9 mouse cellular contexts compared by ENCODE assay signal in genomic region chr13:63336335-63336734, GRCm38 (mm10).
DNase-seq lines count a peak whose midpoint lies in the region; ATAC-seq and TF ChIP-seq lines count a peak whose summit lies in the region.
"Had no signal": no experiment of that assay in that cellular context is flagged by ENCODE, and none has a peak within 500 bp of the region (broad histone marks: within the 10 kb centered on the region; RNA-seq: fewer than 3 reads in every experiment).

No protein-coding gene starts in this region.

- TF ChIP-seq CTCF in left cerebral cortex, adult 2 months (IDR thresholded peaks at IDR 0.05) = no peak
- no peak for TF ChIP-seq CTCF in olfactory bulb, adult 2 months (IDR thresholded peaks at IDR 0.05; ENCODE audit: insufficient read depth, low read depth, low read length)

- intact Hi-C loops in left cerebral cortex, adult 2 months (cut with DNase I) = loop anchor here (10.0 kb wide), 1 partner anchor 572 kb away; the partner anchor contains the start of gene Platr25

- DNase-seq in kidney, adult 9 months = no peak
- DNase-seq in forebrain, embryonic 11.5 days (ENCODE audit: low spot score) = no peak
- DNase-seq in left cerebral cortex, adult 2 months (ENCODE audit: extremely low spot score in 1 of 2, low spot score in 2 of 2) = peak in 1 of 2 experiments; percentile 64
- DNase-seq in adrenal gland, adult 18-20 months (ENCODE audit: low spot score in 2 of 2) = no peak
- no peak for DNase-seq in cerebellum, adult 9-10 months
- DNase-seq in kidney, postnatal 10 days = no peak

- H3K36me3 ChIP-seq in kidney, embryonic 16.5 days (ENCODE audit: insufficient read depth, low read length) = no peaks in the 10 kb centered on the region
- H3K36me3 ChIP-seq in forebrain, embryonic 11.5 days (ENCODE audit: control insufficient read depth, insufficient read depth, low read length) = no peaks in the 10 kb centered on the region

- whole genome bisulfite sequencing in kidney, embryonic 16.5 days = 59% methylated on average over 7 of the region's 7 CpGs
- WGBS in forebrain, embryonic 11.5 days = 24% methylated on average over 7 of the region's 7 CpGs
- 52% methylated on average over 7 of the region's 7 CpGs for WGBS in olfactory bulb, adult 2 months

- no peak for TF ChIP-seq POLR2A in olfactory bulb, adult 2 months (IDR thresholded peaks at IDR 0.05; ENCODE audit: insufficient read depth, low read depth, low read length)

- no peaks in the 10 kb centered on the region for H3K27me3 ChIP-seq in kidney, embryonic 16.5 days (ENCODE audit: insufficient read depth, low read length)
- no peaks in the 10 kb centered on the region; the same call in 1 of the 2 replicates for H3K27me3 ChIP-seq in forebrain, embryonic 11.5 days (ENCODE audit: control insufficient read depth, insufficient read depth, low read length)

- ATAC-seq in kidney, embryonic 16.5 days (ENCODE audit: low FRiP score, low TSS enrichment) = no peak
- peak; percentile 59 for ATAC-seq in forebrain, embryonic 11.5 days (replicated peaks; ENCODE audit: low FRiP score)

- no peak overlapping the region for H3K4me3 ChIP-seq in kidney, embryonic 16.5 days (ENCODE audit: low read length)
- H3K4me3 ChIP-seq in forebrain, embryonic 11.5 days (ENCODE audit: low read depth, low read length) = no peak overlapping the region
- H3K4me3 ChIP-seq in left cerebral cortex, adult 2 months = no peak overlapping the region
- no peak overlapping the region for H3K4me3 ChIP-seq in olfactory bulb, adult 2 months (ENCODE audit: insufficient read depth, low read depth, low read length)
- H3K4me3 ChIP-seq: myocyte had no signal

- 0 out of 2 replicates have a peak overlapping the region, but pooled peaks have one; percentile 6 for H3K9ac ChIP-seq in kidney, embryonic 16.5 days (replicated peaks; ENCODE audit: low read length)
- no peak overlapping the region for H3K9ac ChIP-seq in forebrain, embryonic 11.5 days (ENCODE audit: low read length)

- H3K4me2 ChIP-seq in kidney, embryonic 16.5 days (replicated peaks; ENCODE audit: low read depth, low read length) = no peak overlapping the region
- no peak overlapping the region for H3K4me2 ChIP-seq in forebrain, embryonic 11.5 days (ENCODE audit: low read depth, low read length, severe bottlenecking)

- H3K9me3 ChIP-seq in kidney, embryonic 16.5 days (ENCODE audit: low read length) = no peaks in the 10 kb centered on the region
- no peaks in the 10 kb centered on the region for H3K9me3 ChIP-seq in forebrain, embryonic 11.5 days (ENCODE audit: control insufficient read depth, low read length)

- peaks cover 23% of the 10 kb centered on the region for H3K4me1 ChIP-seq in kidney, embryonic 16.5 days (ENCODE audit: insufficient read depth, low read length)
- peaks cover 8% of the 10 kb centered on the region; the same call in 1 of the 2 replicates for H3K4me1 ChIP-seq in forebrain, embryonic 11.5 days (replicated peaks; ENCODE audit: control insufficient read depth, insufficient read depth, low read length)
- H3K4me1 ChIP-seq in olfactory bulb, adult 2 months (ENCODE audit: control insufficient read depth, insufficient read depth, low read length) = peaks cover 3% of the 10 kb centered on the region

- H3K27ac ChIP-seq in kidney, embryonic 16.5 days (ENCODE audit: low read length) = no peak overlapping the region
- no peak overlapping the region for H3K27ac ChIP-seq in forebrain, embryonic 11.5 days (ENCODE audit: low read depth, low read length)
- peak overlapping the region; percentile 38 for H3K27ac ChIP-seq in left cerebral cortex, adult 2 months
- H3K27ac ChIP-seq in olfactory bulb, adult 2 months (ENCODE audit: insufficient read depth, low read depth, low read length) = peak overlapping the region; percentile 27; the same call in 1 of the 2 replicates

Comparison
In these comparisons a context has a peak if more than half of its experiments do, and no peak if none do; other contexts are left out.
1. H3K27ac ChIP-seq: peak in left cerebral cortex, adult 2 months (single experiment) and olfactory bulb, adult 2 months (single experiment); none in kidney, embryonic 16.5 days (single experiment) and forebrain, embryonic 11.5 days (single experiment).